Mouse (Mus musculus): ENCODE data around the gene Serpinh1. TPM values are rescaled to one million over a fixed set of nuclear protein-coding genes. Genes with fewer than 3 reads are reported as not detected.
"Not testable (repeated sequence)": the region's sequence is repeated elsewhere in the genome, so short reads cannot be mapped to it uniquely, and the experiment has no call there.

Gene Serpinh1
- polyA plus RNA-seq, 1 experiment from 2014 or later: 1,787 TPM

- peaks cover 97% of the 10 kb centered on the region for H3K4me1 ChIP-seq
- peak; percentile 87 for DNase-seq (ENCODE audit: low spot score)
- H3K9me3 ChIP-seq: no peaks in the 10 kb centered on the region
- H3K36me3 ChIP-seq: peaks cover 28% of the 10 kb centered on the region
- WGBS: 3% methylated on average over 4 of the region's 4 CpGs
- no peaks in the 10 kb centered on the region for H3K27me3 ChIP-seq (ENCODE audit: insufficient read depth, poor library complexity, severe bottlenecking)
- peak overlapping the region; percentile 74 for H3K4me3 ChIP-seq
- peak overlapping the region; percentile 94 for H3K27ac ChIP-seq
Observed at GRCm38 (mm10) chr7:99384101-99384611, 31.1 kb upstream of the Serpinh1 start.

DNA sequence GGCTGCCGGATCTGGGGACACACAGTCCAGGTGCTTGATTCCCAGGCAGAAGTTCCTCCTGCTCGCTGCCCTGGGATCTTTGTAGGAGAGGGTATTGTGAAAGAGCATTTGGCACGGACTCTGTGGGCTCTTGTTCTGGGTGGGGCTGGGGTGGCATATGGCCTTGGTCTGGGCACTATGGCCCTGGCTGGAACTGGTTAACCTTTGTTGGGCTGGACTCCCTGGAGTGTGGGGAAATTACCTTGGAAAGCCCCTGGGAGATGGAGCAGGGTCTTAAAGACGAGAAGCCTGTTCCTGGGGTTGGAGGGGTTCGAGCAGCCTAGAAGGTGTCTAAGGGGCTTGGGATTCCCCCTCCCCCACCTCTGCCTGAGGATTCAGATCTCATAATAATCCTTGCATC lies 30.2 kb upstream of the Serpinh1 start:
- Histone ChIP-seq H3K36me3 (peaks cover 21% of the 10 kb centered on the region), H3K9me3 (no peaks in the 10 kb centered on the region), H3K27me3 (ENCODE audit: insufficient read depth, poor library complexity, severe bottlenecking) (no peaks in the 10 kb centered on the region), H3K4me3 (peak overlapping the region; percentile 74), H3K27ac (peak overlapping the region; percentile 94), H3K4me1 (peaks cover 96% of the 10 kb centered on the region)
- 34% methylated on average over 5 of the region's 5 CpGs for WGBS
- DNase-seq (ENCODE audit: low spot score): no peak

- WGBS: 7% methylated on average over 30 of the region's 30 CpGs
- peaks cover 12% of the 10 kb centered on the region for H3K36me3 ChIP-seq
- peak overlapping the region; percentile 94 for H3K27ac ChIP-seq
- H3K4me3 ChIP-seq: peak overlapping the region; percentile 74
- peaks cover 91% of the 10 kb centered on the region for H3K4me1 ChIP-seq
- DNase-seq (ENCODE audit: low spot score): no peak
- no peaks in the 10 kb centered on the region for H3K27me3 ChIP-seq (ENCODE audit: insufficient read depth, poor library complexity, severe bottlenecking)
- H3K9me3 ChIP-seq: no peaks in the 10 kb centered on the region
Observed at GRCm38 (mm10) chr7:99382088-99383000, 29.3 kb upstream of the Serpinh1 start.

- under 1% methylated on average over 73 of the region's 73 CpGs for WGBS
Observed at GRCm38 (mm10) chr7:99381214-99382087, 28.4 kb upstream of the Serpinh1 start, which contains the start of gene Gdpd5. Gene Gdpd5, plus strand, starts transcription at chr7:99381414.

DNA sequence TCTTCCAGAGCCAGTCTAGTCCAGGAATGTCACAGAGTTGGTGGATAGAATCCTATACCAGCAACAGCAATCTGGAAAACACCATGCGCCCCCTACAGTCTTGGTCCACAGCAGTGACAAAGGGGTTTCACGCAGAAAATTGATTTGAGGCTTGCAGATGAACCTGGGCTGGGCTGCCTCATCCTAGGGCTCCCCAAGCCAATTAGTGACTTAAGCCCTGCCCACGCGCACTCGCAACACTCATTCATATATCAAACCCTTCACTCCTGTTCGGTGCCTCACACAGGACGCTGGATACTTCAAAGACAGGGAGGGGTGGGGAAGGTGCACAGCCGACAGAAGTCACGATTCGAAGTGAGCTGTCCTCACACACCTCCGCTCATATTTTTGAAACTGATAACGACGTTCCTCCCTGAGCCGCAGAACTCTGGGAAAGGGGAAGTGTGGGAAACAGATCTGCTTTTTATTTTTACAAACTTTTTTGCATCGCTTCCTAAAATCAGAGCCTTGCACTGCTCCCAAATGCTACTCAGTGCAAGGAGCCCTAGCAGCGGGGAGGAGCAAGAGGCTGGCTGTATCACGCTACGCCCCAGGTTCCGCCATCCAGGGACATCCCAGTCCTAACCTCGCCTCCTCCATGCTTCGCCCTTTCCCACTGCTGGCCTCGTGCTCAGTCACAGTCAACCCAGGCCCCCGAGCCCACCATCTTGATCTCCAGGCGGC lies 27.6 kb upstream of the Serpinh1 start:
- Histone ChIP-seq H3K27me3 (ENCODE audit: insufficient read depth, poor library complexity, severe bottlenecking) (no peaks in the 10 kb centered on the region), H3K4me1 (peaks cover 74% of the 10 kb centered on the region), H3K4me3 (peak overlapping the region; percentile 74), H3K9me3 (no peaks in the 10 kb centered on the region), H3K36me3 (no peaks in the 10 kb centered on the region), H3K27ac (peak overlapping the region; percentile 94)
- WGBS: 1% methylated on average over 24 of the region's 24 CpGs
- no peak for DNase-seq (ENCODE audit: low spot score)

More at GRCm38 (mm10) chr7:99381214-99382087, 28.4 kb upstream of the Serpinh1 start, which contains the start of gene Gdpd5:
- Histone ChIP-seq H3K27ac (peak within 1 kb of the TSS; percentile 94), H3K4me3 (peak within 1 kb of the TSS; percentile 74), H3K4me1 (peaks cover 82% of the 10 kb centered on the region), H3K27me3 (ENCODE audit: insufficient read depth, poor library complexity, severe bottlenecking) (no peaks in the 10 kb centered on the region), H3K36me3 (peaks cover 3% of the 10 kb centered on the region; the same call in 1 of the 2 replicates), H3K9me3 (no peaks in the 10 kb centered on the region)
- peak; percentile 100 for DNase-seq (ENCODE audit: low spot score)

DNA sequence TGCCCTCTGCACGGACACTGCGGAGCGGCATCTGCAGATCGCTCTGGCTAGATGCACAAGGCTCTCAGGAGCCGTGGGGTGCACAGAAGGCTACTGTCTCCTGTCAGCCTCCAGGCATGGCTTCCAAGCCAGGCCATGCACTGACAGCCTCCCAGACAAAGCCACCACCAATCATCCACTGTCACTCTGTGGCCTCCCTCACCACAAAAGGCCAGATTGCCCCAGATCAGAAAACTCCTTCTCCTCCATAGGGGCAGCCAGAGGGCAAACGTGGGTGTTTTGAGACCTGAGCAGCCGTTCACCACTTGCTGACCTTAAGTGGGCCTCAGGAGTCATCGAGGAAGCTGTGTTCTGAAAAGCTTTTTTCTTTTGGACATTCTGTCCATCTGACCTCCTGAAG lies 25.8 kb upstream of the Serpinh1 start:
- Histone ChIP-seq H3K9me3 (no peaks in the 10 kb centered on the region), H3K4me3 (no peak overlapping the region), H3K27me3 (ENCODE audit: insufficient read depth, poor library complexity, severe bottlenecking) (no peaks in the 10 kb centered on the region), H3K4me1 (peaks cover 56% of the 10 kb centered on the region), H3K27ac (peak overlapping the region; percentile 59), H3K36me3 (no peaks in the 10 kb centered on the region)
- 51% methylated on average over 8 of the region's 8 CpGs for WGBS
- DNase-seq (ENCODE audit: low spot score): no peak

DNA sequence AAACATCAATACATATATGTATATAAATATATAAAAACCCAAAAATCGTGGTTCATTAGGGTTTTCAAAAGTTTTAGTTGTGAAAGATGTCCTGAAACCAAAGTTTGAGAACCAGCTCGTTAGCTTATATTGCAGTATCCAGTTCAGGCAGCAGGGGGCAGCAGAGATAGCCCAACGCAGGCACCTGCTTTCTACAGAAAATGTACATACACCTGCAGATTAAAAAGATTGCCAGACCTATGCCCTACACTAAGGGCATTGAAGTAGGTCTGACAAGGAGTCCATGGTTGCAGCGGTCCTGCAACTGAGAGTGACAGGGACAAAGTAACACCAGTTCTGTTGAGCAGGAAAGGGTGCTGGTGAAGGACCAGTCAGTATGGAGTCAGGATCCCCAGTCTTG lies 22.4 kb upstream of the Serpinh1 start:
- H3K4me3 ChIP-seq: no peak overlapping the region
- H3K36me3 ChIP-seq: no peaks in the 10 kb centered on the region
- peaks cover 25% of the 10 kb centered on the region for H3K4me1 ChIP-seq
- H3K27me3 ChIP-seq (ENCODE audit: insufficient read depth, poor library complexity, severe bottlenecking): peaks cover 12% of the 10 kb centered on the region
- H3K27ac ChIP-seq: no peak overlapping the region
- H3K9me3 ChIP-seq: no peaks in the 10 kb centered on the region
- no peak for DNase-seq (ENCODE audit: low spot score)
- WGBS: 8% methylated on average over 4 of the region's 4 CpGs

DNA sequence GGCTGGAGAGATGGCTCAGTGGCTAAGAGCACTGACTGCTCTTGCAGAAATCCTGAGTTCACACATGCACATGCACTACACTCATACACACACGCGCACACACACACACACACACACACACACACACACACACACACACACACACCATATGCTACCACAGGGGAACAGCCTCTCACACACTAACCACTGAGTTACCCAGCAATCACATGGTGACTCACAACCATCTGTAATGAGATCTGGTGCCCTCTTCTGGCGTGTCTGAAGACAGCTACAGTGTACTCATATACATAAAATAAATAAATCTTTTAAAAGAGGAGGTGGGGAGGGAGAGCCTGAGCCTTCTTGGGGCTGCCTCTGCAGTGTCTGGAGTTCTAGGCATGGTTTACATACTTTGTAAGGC lies 21.3 kb upstream of the Serpinh1 start:
- Histone ChIP-seq H3K4me1 (peaks cover 14% of the 10 kb centered on the region), H3K27me3 (ENCODE audit: insufficient read depth, poor library complexity, severe bottlenecking) (peaks cover 12% of the 10 kb centered on the region)
- not testable (repeated sequence) for DNase-seq (ENCODE audit: low spot score); H3K4me3 ChIP-seq; H3K27ac ChIP-seq; H3K36me3 ChIP-seq; H3K9me3 ChIP-seq
- 64% methylated on average over 3 of the region's 3 CpGs for WGBS

DNA sequence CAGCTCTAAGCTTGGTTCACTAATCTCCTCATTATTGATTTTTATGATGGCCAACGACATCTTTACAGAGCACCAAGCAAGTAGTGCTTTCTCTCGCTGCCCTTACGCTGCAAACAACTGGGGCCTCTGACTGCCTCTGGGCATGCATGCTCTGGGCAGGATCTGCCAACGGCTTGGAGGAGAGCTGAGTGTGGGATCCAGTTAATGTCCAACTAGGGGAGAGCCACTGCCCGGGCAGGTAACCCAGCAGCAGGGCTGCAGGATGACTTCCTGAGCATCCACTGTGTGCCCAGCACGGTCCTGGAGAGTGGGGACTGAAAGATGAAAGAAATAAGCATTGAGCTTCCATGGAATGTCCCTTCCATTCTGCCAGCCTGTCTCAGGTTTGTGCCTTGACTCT lies 13.7 kb upstream of the Serpinh1 start:
- Histone ChIP-seq H3K27ac (no peak overlapping the region), H3K4me1 (0 out of 2 replicates have a peak, but pooled peaks cover 10% of the 10 kb centered on the region), H3K36me3 (no peaks in the 10 kb centered on the region), H3K4me3 (no peak overlapping the region), H3K9me3 (no peaks in the 10 kb centered on the region), H3K27me3 (ENCODE audit: insufficient read depth, poor library complexity, severe bottlenecking) (peaks cover 9% of the 10 kb centered on the region; the same call in 1 of the 2 replicates)
- DNase-seq (ENCODE audit: low spot score): no peak
- 68% methylated on average over 6 of the region's 6 CpGs for WGBS

DNA sequence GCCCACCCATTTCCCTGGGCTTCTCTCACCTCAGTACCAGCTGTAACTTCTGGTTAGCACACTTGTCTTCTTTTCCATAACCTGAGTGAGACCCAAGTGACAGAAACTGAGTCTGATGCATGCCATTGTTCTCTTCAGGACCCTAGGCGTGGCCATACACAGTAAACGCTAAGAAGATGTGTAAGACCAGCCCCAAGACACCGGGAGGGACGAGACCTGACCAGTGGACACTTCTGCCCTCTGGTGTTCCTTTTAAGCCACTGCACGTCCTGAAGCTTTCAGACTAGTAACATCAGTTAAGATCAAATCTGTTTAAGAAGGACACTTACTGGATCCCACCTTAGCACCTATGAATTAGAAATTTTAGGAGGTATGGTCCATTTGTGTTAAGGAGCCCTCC lies 12.0 kb upstream of the Serpinh1 start:
- WGBS: 1% methylated on average over 5 of the region's 5 CpGs
- H3K27ac ChIP-seq: 0 out of 2 replicates have a peak overlapping the region, but pooled peaks have one; percentile 3

GRCm38 (mm10) chr7:99362137-99362536 lies 9.1 kb upstream of the Serpinh1 start:
- H3K27me3 ChIP-seq (ENCODE audit: insufficient read depth, poor library complexity, severe bottlenecking): 0 out of 2 replicates have a peak, but pooled peaks cover 6% of the 10 kb centered on the region
- no peak overlapping the region for H3K27ac ChIP-seq
- WGBS: 87% methylated on average over 2 of the region's 2 CpGs
- DNase-seq (ENCODE audit: low spot score): no peak
- no peak overlapping the region for H3K4me3 ChIP-seq
- no peaks in the 10 kb centered on the region for H3K36me3 ChIP-seq
- peaks cover 31% of the 10 kb centered on the region for H3K4me1 ChIP-seq
- no peaks in the 10 kb centered on the region for H3K9me3 ChIP-seq

More for the DNA sequence above, 12.0 kb upstream of the Serpinh1 start:
- H3K9me3 ChIP-seq: no peaks in the 10 kb centered on the region
- peaks cover 23% of the 10 kb centered on the region for H3K4me1 ChIP-seq
- 0 out of 2 replicates have a peak, but pooled peaks cover 6% of the 10 kb centered on the region for H3K27me3 ChIP-seq (ENCODE audit: insufficient read depth, poor library complexity, severe bottlenecking)
- no peak overlapping the region for H3K4me3 ChIP-seq
- no peak for DNase-seq (ENCODE audit: low spot score)
- no peaks in the 10 kb centered on the region for H3K36me3 ChIP-seq
